Mouse (Mus musculus): ENCODE measurements at regions not wholly inside any gene's neighbourhood (a gene's known extent, or its start where the extent isn't known, plus 50 kb on each side); places are given as distances from the start of the nearest gene placed in this dataset.

- no peak for TF ChIP-seq ZC3H11A (IDR thresholded peaks at IDR 0.05; ENCODE audit: borderline replicate concordance, low read depth, low read length)
- no peak for TF ChIP-seq MAFK (IDR thresholded peaks at IDR 0.05; ENCODE audit: insufficient read depth, low read depth, low read length)
- no peak for TF ChIP-seq ZNF384 (IDR thresholded peaks at IDR 0.05; ENCODE audit: low read depth, low read length)
Measured at GRCm38 (mm10) chr3:38806036-38806435, 80.7 kb upstream of the Fat4 start.
